Mouse (Mus musculus) bone marrow macrophage, adult 2 months (primary cell): ENCODE data around the gene Slc18a2.

Experiments
- CTCF ChIP-seq: IDR thresholded peaks from 2 replicates; pipeline ENCODE4 v1.5.1; 2012; ENCODE audit warnings: low read depth, mild to moderate bottlenecking, low read length, moderate library complexity
- POLR2A ChIP-seq: IDR thresholded peaks from 2 replicates; pipeline ENCODE4 v1.6.1; 2012; ENCODE audit warnings: mild to moderate bottlenecking, low read depth, low read length, borderline replicate concordance

DNA sequence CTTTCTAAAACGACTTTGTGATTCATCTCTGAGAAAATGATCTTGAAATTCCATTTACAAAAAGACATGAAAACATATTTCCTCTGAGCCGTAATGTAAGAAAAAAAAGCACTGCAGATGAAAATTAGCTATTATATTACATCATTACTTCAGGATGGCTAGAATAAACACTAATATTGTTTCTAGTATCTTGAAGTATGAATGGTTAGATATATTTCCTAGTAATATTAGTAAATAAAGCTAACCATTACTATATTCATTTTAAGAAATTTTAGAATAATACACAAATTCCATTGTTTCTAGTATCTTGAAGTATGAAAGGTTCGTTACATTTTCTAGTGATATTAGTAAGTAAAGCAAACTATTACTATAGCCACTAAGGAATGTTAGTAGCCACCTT is 79.2 kb downstream of the Slc18a2 start:
- TF ChIP-seq CTCF, result no peak
- no peak for TF ChIP-seq POLR2A
